In genomic region chr7:4723508-4723907, GRCm38 (mm10) we compare ENCODE assay signal across 8 mouse cellular contexts. TPM values are rescaled to one million over a fixed set of nuclear protein-coding genes. Genes with fewer than 3 reads are reported as not detected.
DNase-seq lines count a peak whose midpoint lies in the region; ATAC-seq lines count a peak whose summit lies in the region.

No protein-coding gene starts in this region.

- H3K4me3 ChIP-seq in hindbrain, embryonic 12.5 days = peak overlapping the region; percentile 19; the same call in 1 of the 2 replicates
- H3K4me3 ChIP-seq in limb, embryonic 13.5 days = peak overlapping the region; percentile 26; the same call in 1 of the 2 replicates
- peak overlapping the region; percentile 31 for H3K4me3 ChIP-seq in midbrain, embryonic 13.5 days (replicated peaks)

- H3K4me1 ChIP-seq in hindbrain, embryonic 12.5 days = no peaks in the 10 kb centered on the region
- H3K4me1 ChIP-seq in limb, embryonic 13.5 days = no peaks in the 10 kb centered on the region
- H3K4me1 ChIP-seq in midbrain, embryonic 13.5 days (replicated peaks) = no peaks in the 10 kb centered on the region

- H3K36me3 ChIP-seq in hindbrain, embryonic 12.5 days = no peaks in the 10 kb centered on the region
- no peaks in the 10 kb centered on the region for H3K36me3 ChIP-seq in limb, embryonic 13.5 days
- no peaks in the 10 kb centered on the region; the same call in 1 of the 2 replicates for H3K36me3 ChIP-seq in midbrain, embryonic 13.5 days

- H3K9me3 ChIP-seq in hindbrain, embryonic 12.5 days (replicated peaks) = no peaks in the 10 kb centered on the region
- no peaks in the 10 kb centered on the region for H3K9me3 ChIP-seq in limb, embryonic 13.5 days
- no peaks in the 10 kb centered on the region for H3K9me3 ChIP-seq in midbrain, embryonic 13.5 days

- peak overlapping the region; percentile 51 for H3K4me2 ChIP-seq in hindbrain, embryonic 12.5 days (replicated peaks)
- H3K4me2 ChIP-seq in limb, embryonic 13.5 days (replicated peaks) = peak overlapping the region; percentile 57
- H3K4me2 ChIP-seq in midbrain, embryonic 13.5 days (replicated peaks) = peak overlapping the region; percentile 49

- H3K27ac ChIP-seq in hindbrain, embryonic 12.5 days = no peak overlapping the region
- H3K27ac ChIP-seq in limb, embryonic 13.5 days = no peak overlapping the region
- H3K27ac ChIP-seq in midbrain, embryonic 13.5 days = no peak overlapping the region

- H3K27me3 ChIP-seq in hindbrain, embryonic 12.5 days = peaks cover 3% of the 10 kb centered on the region; the same call in 1 of the 2 replicates
- H3K27me3 ChIP-seq in limb, embryonic 13.5 days = no peaks in the 10 kb centered on the region
- no peaks in the 10 kb centered on the region for H3K27me3 ChIP-seq in midbrain, embryonic 13.5 days

- 37% methylated on average over 12 of the region's 12 CpGs for WGBS in hindbrain, embryonic 12.5 days
- WGBS in limb, embryonic 13.5 days = 32% methylated on average over 12 of the region's 12 CpGs
- 40% methylated on average over 12 of the region's 12 CpGs for whole genome bisulfite sequencing in midbrain, embryonic 13.5 days

- H3K9ac ChIP-seq in hindbrain, embryonic 12.5 days = peak overlapping the region; percentile 43; the same call in 1 of the 2 replicates
- peak overlapping the region; percentile 31; the same call in 1 of the 2 replicates for H3K9ac ChIP-seq in limb, embryonic 13.5 days
- H3K9ac ChIP-seq in midbrain, embryonic 13.5 days (replicated peaks) = 0 out of 2 replicates have a peak overlapping the region, but pooled peaks have one; percentile 23

- intact Hi-C loops in left cerebral cortex, postnatal 10 days (cut with DNase I) = no loop called here

- peak; percentile 42 to 63 for DNase-seq in left cerebral cortex, adult 18-20 months (ENCODE audit: low spot score in 2 of 2)
- DNase-seq in left cerebral cortex, postnatal 10 days (ENCODE audit: extremely low spot score in 1 of 2, low spot score in 2 of 2) = no peak
- peak; percentile 44 to 48 for DNase-seq in cerebellum, postnatal 36 days
- DNase-seq in thymus, postnatal 14 days = peak; percentile 43
- no peak for DNase-seq in adrenal gland, adult 18-20 months (ENCODE audit: low spot score in 2 of 2)

- 0 out of 2 replicates have a peak, but pooled peaks have one; percentile 51 for ATAC-seq in hindbrain, embryonic 12.5 days (ENCODE audit: low FRiP score)
- ATAC-seq in limb, embryonic 13.5 days (ENCODE audit: low FRiP score, low read depth) = no peak
- ATAC-seq in midbrain, embryonic 13.5 days = peak; percentile 84

RNA-seq across cellular contexts. Expression of gene Tmem150b, which starts 1.5 kb away (rescaled TPM):
- total RNA-seq in left cerebral cortex, adult 18-20 months (2021) = not detected
- total RNA-seq in left cerebral cortex, postnatal 10 days (2021) = not detected
- polyA plus RNA-seq in hindbrain, embryonic 12.5 days (2016; fragmentation: Nextera tagmentation; extraction: Ambion mirVana) = 0.26 and 0.48 TPM in 2 replicates
- polyA plus RNA-seq in limb, embryonic 13.5 days (2015; fragmentation: Nextera tagmentation; extraction: Ambion mirVana) = 0.13 TPM in 2 replicates
- polyA plus RNA-seq in midbrain, embryonic 13.5 days (2015; fragmentation: Nextera tagmentation; extraction: Ambion mirVana) = 0.22 and 0.24 TPM in 2 replicates
- total RNA-seq in adrenal gland, adult 18-20 months (2021) = under 1 TPM; 0.36 to 0.38 TPM

RNA-seq across cellular contexts. Expression of gene Kmt5c, which starts 16.4 kb away (rescaled TPM):
- total RNA-seq in left cerebral cortex, adult 18-20 months (2021) = 10 to 100 TPM; 19.0 to 25.2 TPM
- 10 to 100 TPM; 39.5 to 42.0 TPM for total RNA-seq in left cerebral cortex, postnatal 10 days (2021)
- polyA plus RNA-seq in hindbrain, embryonic 12.5 days (2016; fragmentation: Nextera tagmentation; extraction: Ambion mirVana) = 87.5 and 91.5 TPM in 2 replicates
- 61.6 and 65.3 TPM in 2 replicates for polyA plus RNA-seq in limb, embryonic 13.5 days (2015; fragmentation: Nextera tagmentation; extraction: Ambion mirVana)
- polyA plus RNA-seq in midbrain, embryonic 13.5 days (2015; fragmentation: Nextera tagmentation; extraction: Ambion mirVana) = 90.0 and 92.5 TPM in 2 replicates
- 10 to 100 TPM; 34.5 to 35.3 TPM for total RNA-seq in adrenal gland, adult 18-20 months (2021)

RNA-seq across cellular contexts. Expression of gene Cox6b2, which starts 29.4 kb away (rescaled TPM):
- total RNA-seq in left cerebral cortex, adult 18-20 months (2021) = 1 to 10 TPM; 5.0 to 8.8 TPM
- total RNA-seq in left cerebral cortex, postnatal 10 days (2021) = 1 to 10 TPM; 6.9 to 8.7 TPM
- polyA plus RNA-seq in hindbrain, embryonic 12.5 days (2016; fragmentation: Nextera tagmentation; extraction: Ambion mirVana) = 37.6 and 39.8 TPM in 2 replicates
- polyA plus RNA-seq in limb, embryonic 13.5 days (2015; fragmentation: Nextera tagmentation; extraction: Ambion mirVana) = 67.5 and 68.6 TPM in 2 replicates
- polyA plus RNA-seq in midbrain, embryonic 13.5 days (2015; fragmentation: Nextera tagmentation; extraction: Ambion mirVana) = 19.7 and 22.9 TPM in 2 replicates
- total RNA-seq in adrenal gland, adult 18-20 months (2021) = 10 to 100 TPM in 1 of 2 experiments, 1 to 10 TPM in 1; 7.6 to 10.6 TPM

RNA-seq across cellular contexts. Expression of gene Brsk1, which starts 33.1 kb away (rescaled TPM):
- 100 to 1,000 TPM; 436 to 437 TPM for total RNA-seq in left cerebral cortex, adult 18-20 months (2021)
- total RNA-seq in left cerebral cortex, postnatal 10 days (2021) = 100 to 1,000 TPM; 312 to 319 TPM
- polyA plus RNA-seq in hindbrain, embryonic 12.5 days (2016; fragmentation: Nextera tagmentation; extraction: Ambion mirVana) = 5.8 and 5.9 TPM in 2 replicates
- polyA plus RNA-seq in limb, embryonic 13.5 days (2015; fragmentation: Nextera tagmentation; extraction: Ambion mirVana) = 2.2 and 2.3 TPM in 2 replicates
- polyA plus RNA-seq in midbrain, embryonic 13.5 days (2015; fragmentation: Nextera tagmentation; extraction: Ambion mirVana) = 6.8 and 7.6 TPM in 2 replicates
- 1 to 10 TPM; 4.0 to 5.3 TPM for total RNA-seq in adrenal gland, adult 18-20 months (2021)

RNA-seq across cellular contexts. Expression of gene Hspbp1, which starts 38.6 kb away (rescaled TPM):
- total RNA-seq in left cerebral cortex, adult 18-20 months (2021) = 100 to 1,000 TPM; 100 to 105 TPM
- total RNA-seq in left cerebral cortex, postnatal 10 days (2021) = 100 to 1,000 TPM; 111 to 114 TPM
- 108 and 110 TPM in 2 replicates for polyA plus RNA-seq in hindbrain, embryonic 12.5 days (2016; fragmentation: Nextera tagmentation; extraction: Ambion mirVana)
- 93.6 and 95.4 TPM in 2 replicates for polyA plus RNA-seq in limb, embryonic 13.5 days (2015; fragmentation: Nextera tagmentation; extraction: Ambion mirVana)
- 122 and 123 TPM in 2 replicates for polyA plus RNA-seq in midbrain, embryonic 13.5 days (2015; fragmentation: Nextera tagmentation; extraction: Ambion mirVana)
- 10 to 100 TPM; 47.8 TPM for total RNA-seq in adrenal gland, adult 18-20 months (2021)

Comparison
In these comparisons a context has a peak if more than half of its experiments do, and no peak if none do; other contexts are left out.
1. DNase-seq: peak in left cerebral cortex, adult 18-20 months (2 of 2), cerebellum, postnatal 36 days (2 of 2) and thymus, postnatal 14 days (single experiment); none in left cerebral cortex, postnatal 10 days (0 of 2) and adrenal gland, adult 18-20 months (0 of 2).
2. Peak in every context shown above with its lines, with median percentiles within 50 percentile points of each other: H3K4me2 ChIP-seq, H3K4me3 ChIP-seq and H3K9ac ChIP-seq.